Mouse (Mus musculus) left cerebral cortex, adult 2 months (tissue): Measurements from ENCODE around the gene Sowahd. TPM values are rescaled to one million over a fixed set of nuclear protein-coding genes. Genes with fewer than 3 reads are reported as not detected.
"Not testable (repeated sequence)": the region's sequence is repeated elsewhere in the genome, so short reads cannot be mapped to it uniquely, and the experiment has no call there.

Source experiments
- DNase-seq, 2 experiments: peaks; one replicate each; pipeline ENCODE4 v3.0.0; 2021 to 2022; ENCODE audit warnings: low spot score in 2 of 2, mixed read lengths in 1 of 2; ENCODE audit errors: extremely low spot score in 1 of 2
- H3K27ac ChIP-seq: fragments of 200-600 bp; 2 replicates; pipeline ENCODE4 v1.8.1; 2022
- H3K4me3 ChIP-seq: fragments of 200-600 bp; 2 replicates; pipeline ENCODE4 v1.8.1; 2022
- CTCF ChIP-seq: fragments of 200-600 bp; IDR thresholded peaks from 2 replicates; pipeline ENCODE4 v1.8.1; 2022; ENCODE audit warnings: antibody characterized with exemption, mild to moderate bottlenecking, moderate library complexity
- intact Hi-C: fragments of 180-260 bp; cut with DNase I; formaldehyde crosslinking; loops from one replicate; pipeline ENCODE4 v1.15.1; 2025
- total RNA-seq, 2 experiments: library from RNA; stranded (reverse); gene quantifications; 2 replicates each; pipeline ENCODE4 v1.2.3; 2021

The Sowahd gene
- total RNA-seq, 2 experiments from 2014 or later: not detected

DNA sequence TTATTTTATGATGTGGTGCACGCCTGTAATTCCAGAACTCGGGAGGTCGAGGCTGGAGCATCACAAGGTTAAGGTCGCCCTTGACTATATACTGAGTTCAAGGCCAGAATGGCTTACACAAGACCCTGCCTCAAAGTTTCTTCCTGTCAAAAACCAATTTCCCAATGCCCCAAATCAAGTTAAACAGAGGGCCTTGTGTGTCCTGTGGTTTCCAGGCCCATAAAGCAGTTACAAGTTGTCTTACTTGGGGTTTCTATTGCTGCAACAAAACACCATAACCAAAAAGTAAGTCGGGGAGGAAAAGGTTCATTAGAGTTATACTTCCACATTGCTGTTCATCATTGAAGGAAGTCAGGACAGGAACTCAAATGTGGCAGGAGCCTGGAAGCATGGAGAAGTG lies 20.1 kb downstream of the Sowahd start:
- TF ChIP-seq CTCF: no peak
- H3K4me3 ChIP-seq: no peak overlapping the region
- DNase-seq: no peak
- no peak overlapping the region for H3K27ac ChIP-seq
- intact Hi-C loops: no loop called here

DNA sequence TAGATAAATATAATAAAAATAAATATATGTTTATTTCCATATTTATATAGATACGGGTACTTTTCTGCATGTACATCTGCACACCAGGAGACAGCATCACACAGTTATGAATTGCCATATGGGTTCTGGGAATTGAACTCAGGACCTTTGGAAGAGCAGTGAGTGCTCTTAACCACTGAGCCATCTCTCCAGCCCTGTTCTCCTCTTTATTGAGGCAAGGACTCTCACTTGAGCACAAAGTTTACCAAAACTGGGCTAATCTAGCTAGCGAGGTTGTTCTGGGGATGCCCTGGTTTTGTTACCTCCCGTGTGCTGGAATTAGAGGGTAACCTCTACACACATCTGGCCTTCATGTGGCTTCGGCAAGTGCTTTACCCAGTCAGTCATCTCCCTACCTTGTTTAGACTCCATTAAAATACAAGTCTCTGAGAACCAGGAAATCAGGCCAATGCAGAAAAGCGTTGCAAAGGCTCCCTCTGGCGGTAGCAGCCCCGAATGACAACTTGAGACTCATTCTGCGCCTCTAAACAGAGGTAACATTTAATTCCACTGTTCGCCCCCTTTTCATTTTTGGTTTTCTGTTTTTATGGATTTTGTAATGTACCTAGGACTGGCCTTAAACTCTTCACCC lies 25.7 kb downstream of the Sowahd start:
- peak; percentile 43 to 65 for DNase-seq
- Histone ChIP-seq H3K4me3 (no peak overlapping the region), H3K27ac (no peak overlapping the region)
- peak; percentile 87 for TF ChIP-seq CTCF
- intact Hi-C loops: loop anchor here (5.0 to 10.0 kb wide), 3 partner anchors 240 to 560 kb away; no protein-coding TSS in a partner anchor

DNA sequence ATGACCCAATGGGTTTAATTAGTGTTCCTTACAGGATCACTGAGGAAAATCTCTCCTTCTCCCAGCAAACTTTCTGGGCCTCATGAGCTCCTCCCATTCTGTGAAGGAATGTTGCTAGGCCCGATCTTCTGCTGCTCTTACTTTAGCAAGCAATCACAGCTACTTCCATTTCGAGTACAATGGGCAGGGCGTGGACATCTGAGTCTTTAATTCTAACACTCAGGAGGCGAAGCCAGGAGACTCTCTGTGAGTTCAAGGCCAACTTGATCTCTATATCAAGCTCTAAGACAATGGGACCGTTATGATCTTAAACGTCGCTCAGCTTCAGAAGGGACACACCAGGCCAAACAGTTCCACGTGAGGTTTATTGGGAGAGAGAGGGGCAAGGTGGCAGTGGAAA lies 28.0 kb downstream of the Sowahd start:
- TF ChIP-seq CTCF: no peak
- Histone ChIP-seq H3K4me3 (no peak overlapping the region), H3K27ac (no peak overlapping the region)
- intact Hi-C loops: loop anchor here (10.0 kb wide), 2 partner anchors 242 to 562 kb away; no protein-coding TSS in a partner anchor
- DNase-seq: no peak

DNA sequence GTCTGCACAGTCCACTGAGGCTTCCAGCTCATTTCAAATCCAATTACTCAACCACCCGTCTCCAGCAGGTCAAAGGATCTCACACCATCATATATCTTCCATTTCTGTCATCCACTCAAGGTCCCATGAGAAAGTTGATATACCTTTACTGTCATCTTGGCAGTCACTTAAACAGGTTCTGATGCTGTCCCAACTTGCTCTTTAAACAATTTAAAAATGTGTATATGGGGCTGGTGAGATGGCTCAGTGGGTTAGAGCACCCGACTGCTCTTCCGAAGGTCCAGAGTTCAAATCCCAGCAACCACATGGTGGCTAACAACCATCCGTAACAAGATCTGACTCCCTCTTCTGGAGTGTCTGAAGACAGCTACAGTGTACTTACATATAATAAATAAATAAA lies 31.7 kb downstream of the Sowahd start:
- H3K27ac ChIP-seq, H3K4me3 ChIP-seq, DNase-seq, intact Hi-C loops: not testable (repeated sequence)

DNA sequence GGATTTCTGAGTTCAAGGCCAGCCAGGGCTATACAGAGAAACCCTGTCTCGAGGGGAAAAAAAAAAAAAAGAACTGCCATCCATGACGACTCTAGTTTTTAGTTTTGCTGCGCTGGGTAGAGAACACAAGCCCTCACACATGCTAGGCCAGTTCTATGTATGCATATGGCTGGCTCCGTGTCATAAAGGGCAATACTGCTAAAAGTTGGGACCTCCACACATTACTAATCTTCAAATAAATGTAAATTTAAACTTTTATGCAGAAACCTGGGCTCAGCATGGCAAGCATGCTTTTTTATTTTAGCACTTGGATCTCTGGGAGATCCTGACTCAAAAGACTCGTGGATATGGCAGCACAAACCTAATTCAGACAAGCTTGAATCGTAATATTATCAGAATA lies 32.5 kb downstream of the Sowahd start:
- TF ChIP-seq CTCF: no peak

DNA sequence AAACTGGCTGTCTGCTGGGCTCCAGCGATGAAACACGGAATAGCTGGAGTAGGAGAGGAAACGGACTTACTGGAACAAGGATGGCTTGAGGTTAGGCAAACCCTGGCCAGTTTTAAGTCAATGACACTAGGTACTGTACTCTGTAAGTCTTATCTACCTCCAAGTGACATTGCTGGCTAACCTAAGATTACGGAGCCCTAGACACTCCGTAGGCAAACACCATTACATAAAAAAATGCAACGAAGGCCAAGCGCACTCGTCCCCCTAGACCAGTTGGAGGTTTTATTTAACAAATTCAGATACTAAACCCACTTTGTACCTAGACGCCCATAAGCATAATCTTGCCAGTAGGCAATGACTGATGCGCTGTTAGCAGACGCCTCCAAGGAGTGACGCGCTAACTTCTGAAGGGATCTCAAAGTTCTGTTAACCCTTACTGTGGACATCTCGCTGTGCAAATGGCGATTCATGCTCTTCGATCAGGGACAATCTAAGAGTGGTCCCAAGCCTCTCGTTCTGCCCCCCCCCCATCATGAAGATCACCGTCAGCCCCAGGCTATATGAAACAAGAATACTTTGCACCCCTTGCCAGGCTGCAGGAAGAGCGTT lies 35.8 kb downstream of the Sowahd start:
- Histone ChIP-seq H3K27ac (peak overlapping the region; percentile 82; the same call in 1 of the 2 replicates), H3K4me3 (peak overlapping the region; percentile 54)
- no peak for DNase-seq
- intact Hi-C loops: no loop called here
- TF ChIP-seq CTCF: no peak

More for the DNA sequence above, 32.5 kb downstream of the Sowahd start:
- Histone ChIP-seq H3K27ac (no peak overlapping the region), H3K4me3 (no peak overlapping the region)
- intact Hi-C loops: no loop called here
- no peak for DNase-seq

DNA sequence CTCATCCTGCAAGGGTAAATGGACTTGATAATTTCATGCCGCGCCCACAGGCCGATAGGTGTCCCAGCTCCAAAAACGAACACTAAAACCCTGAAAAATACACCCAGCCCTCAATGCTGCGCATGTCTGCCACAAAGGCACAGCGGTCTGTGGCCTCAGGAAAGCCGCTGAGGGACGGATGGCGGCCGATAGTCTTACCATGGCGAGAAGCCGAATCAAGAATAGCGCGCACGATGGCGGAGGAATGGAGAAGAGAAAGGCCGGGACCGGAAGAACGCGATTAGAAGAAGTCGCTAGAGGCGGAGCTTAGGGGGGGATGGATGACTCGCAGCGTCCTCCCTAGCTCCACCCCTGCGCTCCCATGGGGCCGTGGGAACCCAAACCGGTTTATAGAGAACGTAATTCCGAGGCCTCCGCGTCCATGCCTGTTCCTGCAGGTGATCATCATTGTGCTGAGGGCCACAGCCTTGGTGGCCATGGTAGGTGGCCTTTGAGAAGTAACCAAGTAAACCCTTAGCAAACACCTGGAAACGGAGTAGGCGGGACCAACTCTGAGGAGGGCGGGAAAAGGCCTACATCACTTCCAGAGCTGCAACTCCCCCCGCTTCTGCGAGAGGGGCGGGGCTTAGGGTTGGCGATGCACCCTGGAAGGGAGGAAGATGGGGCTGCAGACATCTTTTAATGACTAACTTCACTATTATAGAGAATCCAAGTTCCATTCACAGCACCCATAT lies 36.4 kb downstream of the Sowahd start, which contains the start of gene Rpl39:
Gene Rpl39, minus strand, starts transcription at position 476 of the 734 bp plus-strand sequence.
- DNase-seq: peak; percentile 72 to 77
- Histone ChIP-seq H3K27ac (peak within 1 kb of the TSS; percentile 82), H3K4me3 (peak within 1 kb of the TSS; percentile 54)
- intact Hi-C loops: no loop called here
- peak; percentile 8; the same call in 1 of the 2 replicates for TF ChIP-seq CTCF

DNA sequence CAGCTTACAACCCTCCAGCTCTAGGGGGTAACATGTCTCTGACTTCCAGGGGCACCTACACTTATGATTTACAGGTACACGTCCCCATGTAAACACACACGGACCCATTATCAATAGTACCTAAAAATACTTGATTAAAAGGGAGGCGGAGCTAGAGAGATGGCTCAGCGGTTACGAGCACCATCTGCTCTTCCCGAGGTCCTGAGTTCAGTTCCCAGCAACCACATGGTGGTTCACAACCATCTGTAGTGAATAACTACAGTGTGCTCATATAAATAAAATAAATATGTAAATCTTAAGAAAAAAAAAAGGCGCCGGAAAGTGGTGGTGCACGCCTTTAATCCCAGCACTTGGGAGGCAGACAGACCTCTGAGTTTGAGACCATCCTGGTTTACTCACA lies 37.0 kb downstream of the Sowahd start:
- H3K27ac ChIP-seq: peak overlapping the region; percentile 82
- intact Hi-C loops: no loop called here
- peak overlapping the region; percentile 54 for H3K4me3 ChIP-seq
- peak in 1 of 2 experiments; percentile 10 for DNase-seq
- TF ChIP-seq CTCF: no peak

DNA sequence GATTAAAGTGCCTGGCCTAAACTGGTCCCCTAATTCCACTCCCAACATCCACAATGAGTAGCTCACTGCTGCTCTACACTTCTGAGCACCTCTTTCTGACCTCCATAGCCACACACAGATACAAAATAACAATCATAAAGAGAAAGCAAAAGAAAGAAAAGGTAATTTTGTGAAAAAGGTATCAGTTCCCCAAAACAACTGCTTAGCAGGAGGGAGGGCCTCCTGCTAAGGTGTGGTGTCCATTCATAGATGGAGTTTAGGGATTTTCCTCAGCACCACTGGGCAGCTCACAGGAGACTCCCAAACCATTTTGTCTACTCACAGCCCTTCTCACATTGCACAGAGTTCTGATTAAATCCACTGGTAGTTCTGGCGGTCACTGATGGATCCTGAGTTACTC lies 40.1 kb downstream of the Sowahd start:
- no peak for TF ChIP-seq CTCF
- no peak for DNase-seq
- no peak overlapping the region for H3K27ac ChIP-seq
- intact Hi-C loops: no loop called here
- H3K4me3 ChIP-seq: no peak overlapping the region

DNA sequence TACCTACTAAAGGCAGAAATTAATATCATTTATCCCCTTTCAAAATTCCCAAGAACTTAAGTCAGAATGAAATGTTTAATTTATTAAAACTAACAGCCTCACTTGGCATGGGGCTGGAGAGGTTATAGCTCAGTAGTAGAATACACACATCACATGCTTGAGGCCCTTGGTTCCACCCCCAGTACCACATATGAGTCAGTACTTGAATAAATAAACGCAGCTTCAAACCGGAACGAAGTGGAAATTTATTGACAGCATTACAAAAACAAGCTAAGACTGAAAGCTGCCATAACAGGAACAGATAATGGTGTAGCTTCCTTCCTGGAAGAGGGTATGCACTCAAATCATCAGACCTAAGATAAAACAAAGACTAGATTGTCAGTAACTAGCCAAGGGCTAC lies 42.8 kb downstream of the Sowahd start:
- no peak for TF ChIP-seq CTCF
- DNase-seq: no peak
- intact Hi-C loops: loop anchor here (5.0 kb wide), 1 partner anchor 56 kb away; no protein-coding TSS in a partner anchor
- no peak overlapping the region for H3K27ac ChIP-seq
- H3K4me3 ChIP-seq: no peak overlapping the region

DNA sequence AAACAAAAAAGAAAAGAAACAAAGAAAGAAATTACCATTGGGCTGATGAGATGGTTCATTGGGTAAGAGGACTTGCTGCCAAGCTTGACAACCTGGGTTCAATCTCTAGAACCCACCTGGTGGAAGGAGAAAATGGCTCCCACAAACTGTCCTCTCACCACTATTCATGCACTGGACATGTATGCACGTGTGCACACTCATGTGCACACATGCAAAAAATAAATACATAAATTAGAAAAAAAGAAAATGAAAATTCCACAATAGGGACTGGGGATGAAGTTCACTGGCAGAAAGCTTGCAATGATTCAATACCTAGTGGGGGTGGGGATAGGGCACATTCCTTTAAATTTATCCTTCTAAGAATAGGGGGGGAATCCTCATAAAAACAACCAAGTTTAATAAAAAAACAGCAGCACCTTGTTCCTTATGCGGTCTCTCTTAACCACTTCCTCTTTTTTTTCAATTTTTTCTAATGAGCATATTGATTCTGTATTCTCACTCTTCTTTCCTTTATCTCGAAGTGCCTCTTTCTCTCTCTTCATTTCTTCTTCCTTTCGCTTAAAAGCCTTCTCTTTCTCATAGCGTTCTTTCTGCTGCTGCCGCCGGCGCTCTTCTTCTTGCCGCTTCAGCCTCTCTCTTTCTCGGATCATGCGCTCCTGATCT lies 46.6 kb downstream of the Sowahd start:
- intact Hi-C loops: no loop called here
- Histone ChIP-seq H3K27ac (no peak overlapping the region), H3K4me3 (no peak overlapping the region)
- no peak for TF ChIP-seq CTCF
- no peak for DNase-seq

DNA sequence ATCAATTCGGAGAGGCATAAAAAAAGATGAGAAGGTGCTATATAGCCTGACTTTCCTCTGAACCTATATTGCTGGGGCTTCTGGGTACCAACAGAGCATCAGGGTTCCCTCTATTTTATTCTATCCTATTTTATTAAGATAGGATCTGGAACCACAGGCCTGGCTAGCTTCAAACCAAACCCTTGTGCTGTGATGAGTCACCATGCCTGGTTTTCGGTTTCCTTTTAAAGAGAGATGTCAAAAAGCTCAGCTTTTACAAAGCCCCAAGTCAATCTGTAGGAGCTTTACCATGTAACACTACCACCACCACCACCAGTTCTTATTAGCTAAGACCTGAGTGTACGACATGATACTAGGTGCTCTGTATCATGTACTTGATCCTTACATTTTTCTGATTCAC lies 50.0 kb downstream of the Sowahd start:
- no peak for TF ChIP-seq CTCF
- no peak for DNase-seq
- no peak overlapping the region for H3K27ac ChIP-seq
- H3K4me3 ChIP-seq: no peak overlapping the region
- intact Hi-C loops: no loop called here

Other genes with a start within 250 kb of the Sowahd start
- 10 to 100 TPM; 42.3 to 44.0 TPM for gene Ube2a, start 174.9 kb upstream of the Sowahd start, total RNA-seq
- gene C330007P06Rik, start 174.7 kb upstream of the Sowahd start, total RNA-seq: 10 to 100 TPM; 36.6 to 37.7 TPM
- gene Nkrf, start 145.9 kb upstream of the Sowahd start, total RNA-seq: 10 to 100 TPM; 34.8 to 34.9 TPM
- 10 to 100 TPM; 56.9 to 59.2 TPM for gene Sept6, start 57.1 kb upstream of the Sowahd start, total RNA-seq
- 100 to 1,000 TPM; 244 to 245 TPM for gene Rpl39, start 36.6 kb downstream of the Sowahd start, total RNA-seq
- 10 to 100 TPM; 16.8 to 16.9 TPM for gene Upf3b, start 61.5 kb downstream of the Sowahd start, total RNA-seq
- gene Nkap, start 78.0 kb downstream of the Sowahd start, total RNA-seq: 10 to 100 TPM; 13.4 to 13.9 TPM
- gene Akap14, start 120.0 kb downstream of the Sowahd start, total RNA-seq: not detected
- 100 to 1,000 TPM; 177 to 201 TPM for gene Ndufa1, start 142.3 kb downstream of the Sowahd start, total RNA-seq
- 1 to 10 TPM; 7.3 to 7.6 TPM for gene Rnf113a1, start 142.4 kb downstream of the Sowahd start, total RNA-seq
- gene Gm9, start 162.2 kb downstream of the Sowahd start, total RNA-seq: not detected
- gene Rhox1, start 173.4 kb downstream of the Sowahd start, total RNA-seq: not detected
- not detected for gene Rhox2a, start 196.1 kb downstream of the Sowahd start, total RNA-seq
- gene Rhox3a, start 201.1 kb downstream of the Sowahd start, total RNA-seq: not detected
- not detected for gene Rhox4a, start 216.5 kb downstream of the Sowahd start, total RNA-seq